Comparison of ENCODE assay signal across 7 mouse cellular contexts in genomic region chr2:127831401-127832102, GRCm38 (mm10). TPM values are rescaled to one million over a fixed set of nuclear protein-coding genes. Genes with fewer than 3 reads are reported as not detected.
DNase-seq lines count a peak whose midpoint lies in the region; ATAC-seq lines count a peak whose summit lies in the region.

Gene Bub1, minus strand, starts transcription at chr2:127831865.

- H3K4me1 ChIP-seq in intestine, embryonic 15.5 days (replicated peaks), result peaks cover 4% of the 10 kb centered on the region; the same call in 1 of the 2 replicates
- H3K4me1 ChIP-seq in midbrain, embryonic 10.5 days, result peaks cover 20% of the 10 kb centered on the region

- no peaks in the 10 kb centered on the region for H3K27me3 ChIP-seq in intestine, embryonic 15.5 days (replicated peaks)
- no peaks in the 10 kb centered on the region for H3K27me3 ChIP-seq in midbrain, embryonic 10.5 days (ENCODE audit: low read depth, poor library complexity, severe bottlenecking)

- H3K9me3 ChIP-seq in intestine, embryonic 15.5 days, result no peaks in the 10 kb centered on the region
- H3K9me3 ChIP-seq in midbrain, embryonic 10.5 days (replicated peaks), result no peaks in the 10 kb centered on the region

- H3K4me2 ChIP-seq in intestine, embryonic 15.5 days (replicated peaks), result peak within 1 kb of the TSS; percentile 76

- ATAC-seq in intestine, embryonic 15.5 days, result peak; percentile 99

- WGBS in intestine, embryonic 15.5 days, result under 1% methylated on average over 56 of the region's 56 CpGs
- WGBS in midbrain, embryonic 10.5 days, result under 1% methylated on average over 56 of the region's 56 CpGs

- H3K27ac ChIP-seq in intestine, embryonic 15.5 days, result no peak within 1 kb of the TSS
- peak within 1 kb of the TSS; percentile 87 for H3K27ac ChIP-seq in midbrain, embryonic 10.5 days (replicated peaks)

- intact Hi-C loops in left cerebral cortex, postnatal 25 days (cut with DNase I), result no loop called here

- peak within 1 kb of the TSS; percentile 86 for H3K4me3 ChIP-seq in intestine, embryonic 15.5 days (replicated peaks)
- peak within 1 kb of the TSS; percentile 86 for H3K4me3 ChIP-seq in midbrain, embryonic 10.5 days

- peak; percentile 93 to 97 for DNase-seq in adrenal gland, adult (ENCODE audit: inconsistent age in 2 of 2, low spot score in 1 of 2)
- peak; percentile 97 for DNase-seq in embryo, embryonic 10.5 days (ENCODE audit: low spot score)
- peak; percentile 93 for DNase-seq in gastrocnemius, postnatal 25 days
- DNase-seq in left cerebral cortex, postnatal 25 days (ENCODE audit: low spot score in 2 of 2), result peak; percentile 91 to 95
- DNase-seq in midbrain, embryonic 10.5 days (ENCODE audit: low spot score), result peak; percentile 96
- peak; percentile 99 for DNase-seq in right cerebral cortex, postnatal 4 days

- H3K36me3 ChIP-seq in intestine, embryonic 15.5 days, result 0 out of 2 replicates have a peak, but pooled peaks cover 2% of the 10 kb centered on the region
- H3K36me3 ChIP-seq in midbrain, embryonic 10.5 days, result peaks cover 31% of the 10 kb centered on the region

- H3K9ac ChIP-seq in intestine, embryonic 15.5 days, result peak within 1 kb of the TSS; percentile 65

RNA-seq across cellular contexts. Expression of gene Bub1, which starts in this region (rescaled TPM):
- total RNA-seq in gastrocnemius, postnatal 25 days (2021), result under 1 TPM; 0.49 to 0.62 TPM
- polyA plus RNA-seq in intestine, embryonic 15.5 days (2015; fragmentation: Nextera tagmentation; extraction: Ambion mirVana), result 36.5 and 43.4 TPM in 2 replicates
- total RNA-seq in left cerebral cortex, postnatal 25 days (2021), result under 1 TPM in 1 of 2 experiments, not detected in 1; 0.09 TPM
- 100 and 109 TPM in 2 replicates for polyA plus RNA-seq in midbrain, embryonic 10.5 days (2016; fragmentation: Nextera tagmentation; extraction: Ambion mirVana)

Comparison
In these comparisons a context has a peak if more than half of its experiments do, and no peak if none do; other contexts are left out.
1. Peak in DNase-seq in gastrocnemius, postnatal 25 days; RNA of the gene not detected or under 1 TPM.
2. Peak in DNase-seq in left cerebral cortex, postnatal 25 days; RNA of the gene not detected or under 1 TPM.